Mouse (Mus musculus): ENCODE data around the gene Camk2b. TPM values are rescaled to one million over a fixed set of nuclear protein-coding genes. Genes with fewer than 3 reads are reported as not detected.
A peak's percentile ranks its signal among the peaks of the same experiment; 100 is the strongest.

Camk2b gene
- polyA plus RNA-seq, 1 experiment from 2014 or later = 2.5 TPM

- Histone ChIP-seq H3K9ac (ENCODE audit: low read length) (no peak overlapping the region), H3K4me1 (ENCODE audit: control insufficient read depth, insufficient read depth, low read length) (no peaks in the 10 kb centered on the region), H3K4me2 (no peak overlapping the region), H3K27ac (ENCODE audit: low read depth, low read length) (no peak overlapping the region), H3K27me3 (ENCODE audit: control insufficient read depth, insufficient read depth, low read length) (no peaks in the 10 kb centered on the region), H3K4me3 (ENCODE audit: low read depth, low read length) (no peak overlapping the region), H3K9me3 (ENCODE audit: control insufficient read depth, low read length) (no peaks in the 10 kb centered on the region), H3K36me3 (ENCODE audit: control insufficient read depth, insufficient read depth, low read length) (no peaks in the 10 kb centered on the region)
- DNase-seq (ENCODE audit: low spot score, missing footprints) (no peak), ATAC-seq (ENCODE audit: low FRiP score) (no peak)
- WGBS = 81% methylated on average over 17 of the region's 17 CpGs
These were observed 45.0 kb downstream of the Camk2b start for GRCm38 (mm10) chr11:6020897-6021839.

DNA sequence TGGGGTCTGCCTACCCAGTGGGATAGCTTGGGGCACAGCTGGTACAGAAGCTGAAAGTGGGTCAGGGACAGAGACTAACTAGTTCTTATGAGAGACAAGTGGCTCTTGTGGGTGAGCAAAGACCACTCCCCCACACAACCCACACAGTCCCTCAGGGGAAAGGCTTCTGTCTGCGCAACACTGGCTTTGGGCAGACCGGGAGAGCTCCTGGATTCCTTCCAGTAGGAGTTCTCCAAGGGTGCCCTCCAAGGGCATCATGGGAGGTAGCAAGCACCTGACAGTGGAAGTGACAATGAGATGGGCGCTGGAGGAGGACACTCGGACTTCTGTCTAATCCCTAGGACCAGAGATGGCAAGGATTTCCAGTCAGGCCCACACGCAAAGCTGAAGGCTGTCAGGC lies 45.8 kb downstream of the Camk2b start:
- Histone ChIP-seq H3K9ac (ENCODE audit: low read length) (no peak overlapping the region), H3K4me3 (ENCODE audit: low read depth, low read length) (no peak overlapping the region), H3K9me3 (ENCODE audit: control insufficient read depth, low read length) (no peaks in the 10 kb centered on the region), H3K4me1 (ENCODE audit: control insufficient read depth, insufficient read depth, low read length) (no peaks in the 10 kb centered on the region), H3K4me2 (no peak overlapping the region), H3K27me3 (ENCODE audit: control insufficient read depth, insufficient read depth, low read length) (no peaks in the 10 kb centered on the region), H3K36me3 (ENCODE audit: control insufficient read depth, insufficient read depth, low read length) (no peaks in the 10 kb centered on the region), H3K27ac (ENCODE audit: low read depth, low read length) (no peak overlapping the region)
- no peak for DNase-seq (ENCODE audit: low spot score, missing footprints)
- no peak for ATAC-seq (ENCODE audit: low FRiP score)
- 89% methylated on average over 5 of the region's 5 CpGs for WGBS

DNA sequence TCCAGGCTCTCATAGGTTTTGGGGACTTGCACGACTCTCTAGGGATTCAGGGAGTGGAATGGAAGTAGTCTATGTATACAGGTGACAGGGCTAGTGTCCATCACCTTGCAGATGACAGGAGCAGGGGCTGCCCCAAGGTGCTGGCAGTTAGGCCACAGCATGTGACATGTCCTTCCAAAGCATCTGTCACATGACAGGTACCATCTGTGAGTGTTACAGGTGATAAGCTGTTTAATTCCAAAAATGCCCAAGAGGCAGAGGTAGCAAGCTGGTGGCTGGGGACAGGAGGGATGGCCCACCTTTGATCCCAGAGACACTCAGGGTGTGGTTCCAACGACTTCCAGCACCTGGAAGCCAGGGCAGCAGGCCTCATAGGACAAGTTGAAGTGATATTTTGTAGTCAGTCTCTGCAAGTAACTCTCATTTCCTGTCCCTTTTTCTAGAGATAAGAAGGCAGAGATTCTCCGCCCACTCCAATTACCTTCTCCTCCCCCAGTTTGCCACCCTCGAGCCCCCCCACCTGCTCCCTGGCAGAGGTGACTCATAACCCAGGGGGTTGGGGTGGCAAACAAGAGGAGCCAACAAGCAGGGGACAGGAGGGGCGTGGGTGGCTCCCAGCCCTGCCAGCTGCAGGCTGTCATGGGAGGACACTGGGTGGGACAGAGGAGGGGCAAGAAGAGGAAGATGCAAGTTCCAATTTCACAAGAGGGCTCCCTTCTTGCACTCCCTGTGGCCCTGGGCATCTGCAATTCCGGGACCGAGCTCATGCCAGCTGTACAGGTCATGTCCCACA lies 47.7 kb downstream of the Camk2b start:
- no peak overlapping the region for H3K9ac ChIP-seq (ENCODE audit: low read length)
- DNase-seq (ENCODE audit: low spot score, missing footprints) (no peak), ATAC-seq (ENCODE audit: low FRiP score) (no peak)
- WGBS = 71% methylated on average over 7 of the region's 7 CpGs
- H3K27me3 ChIP-seq (ENCODE audit: control insufficient read depth, insufficient read depth, low read length) = no peaks in the 10 kb centered on the region
- no peak overlapping the region for H3K4me3 ChIP-seq (ENCODE audit: low read depth, low read length)
- no peaks in the 10 kb centered on the region for H3K4me1 ChIP-seq (ENCODE audit: control insufficient read depth, insufficient read depth, low read length)
- no peaks in the 10 kb centered on the region for H3K9me3 ChIP-seq (ENCODE audit: control insufficient read depth, low read length)
- no peak overlapping the region for H3K27ac ChIP-seq (ENCODE audit: low read depth, low read length)
- no peaks in the 10 kb centered on the region for H3K36me3 ChIP-seq (ENCODE audit: control insufficient read depth, insufficient read depth, low read length)
- H3K4me2 ChIP-seq = no peak overlapping the region

- DNase-seq (ENCODE audit: low spot score, missing footprints) (no peak), ATAC-seq (ENCODE audit: low FRiP score) (no peak)
- no peaks in the 10 kb centered on the region for H3K36me3 ChIP-seq (ENCODE audit: control insufficient read depth, insufficient read depth, low read length)
- no peak overlapping the region for H3K27ac ChIP-seq (ENCODE audit: low read depth, low read length)
- 69% methylated on average over 10 of the region's 11 CpGs for whole genome bisulfite sequencing
- H3K9ac ChIP-seq (ENCODE audit: low read length) = no peak overlapping the region
- no peaks in the 10 kb centered on the region for H3K27me3 ChIP-seq (ENCODE audit: control insufficient read depth, insufficient read depth, low read length)
- no peaks in the 10 kb centered on the region for H3K9me3 ChIP-seq (ENCODE audit: control insufficient read depth, low read length)
- no peak overlapping the region for H3K4me2 ChIP-seq
- H3K4me3 ChIP-seq (ENCODE audit: low read depth, low read length) = no peak overlapping the region
- no peaks in the 10 kb centered on the region for H3K4me1 ChIP-seq (ENCODE audit: control insufficient read depth, insufficient read depth, low read length)
These were observed 48.5 kb downstream of the Camk2b start for GRCm38 (mm10) chr11:6017484-6018140.

GRCm38 (mm10) chr11:6016797-6017395 lies 49.3 kb downstream of the Camk2b start:
- no peak for DNase-seq (ENCODE audit: low spot score, missing footprints)
- Histone ChIP-seq H3K27ac (ENCODE audit: low read depth, low read length) (no peak overlapping the region), H3K9me3 (ENCODE audit: control insufficient read depth, low read length) (no peaks in the 10 kb centered on the region), H3K9ac (ENCODE audit: low read length) (no peak overlapping the region), H3K4me2 (no peak overlapping the region), H3K27me3 (ENCODE audit: control insufficient read depth, insufficient read depth, low read length) (no peaks in the 10 kb centered on the region), H3K36me3 (ENCODE audit: control insufficient read depth, insufficient read depth, low read length) (no peaks in the 10 kb centered on the region), H3K4me3 (ENCODE audit: low read depth, low read length) (no peak overlapping the region), H3K4me1 (ENCODE audit: control insufficient read depth, insufficient read depth, low read length) (no peaks in the 10 kb centered on the region)
- WGBS = 70% methylated on average over 9 of the region's 9 CpGs
- no peak for ATAC-seq (ENCODE audit: low FRiP score)

DNA sequence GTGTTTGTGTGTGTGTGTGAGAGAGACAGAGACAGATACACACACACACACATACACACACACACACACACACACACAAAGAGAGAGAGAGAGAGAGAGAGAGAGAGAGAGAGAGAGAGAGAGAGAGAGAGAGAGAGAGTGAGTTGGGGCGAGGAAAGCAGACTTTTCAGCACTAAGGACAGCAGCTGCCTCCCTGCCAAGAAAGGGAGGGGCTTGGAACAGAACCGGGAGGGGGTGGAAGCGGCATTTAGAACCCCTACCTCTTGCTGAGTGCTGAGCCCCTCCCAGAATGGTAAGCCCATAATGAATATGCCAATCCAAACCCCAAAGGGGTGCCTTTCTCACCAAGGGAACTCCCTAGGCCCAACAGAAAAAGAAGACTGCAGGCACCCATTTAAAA lies 49.8 kb downstream of the Camk2b start:
- Histone ChIP-seq H3K27me3 (ENCODE audit: control insufficient read depth, insufficient read depth, low read length) (no peaks in the 10 kb centered on the region), H3K4me3 (ENCODE audit: low read depth, low read length) (no peak overlapping the region), H3K9ac (ENCODE audit: low read length) (no peak overlapping the region), H3K4me2 (no peak overlapping the region), H3K4me1 (ENCODE audit: control insufficient read depth, insufficient read depth, low read length) (no peaks in the 10 kb centered on the region), H3K9me3 (ENCODE audit: control insufficient read depth, low read length) (no peaks in the 10 kb centered on the region), H3K36me3 (ENCODE audit: control insufficient read depth, insufficient read depth, low read length) (no peaks in the 10 kb centered on the region), H3K27ac (ENCODE audit: low read depth, low read length) (no peak overlapping the region)
- DNase-seq (ENCODE audit: low spot score, missing footprints) (peak; percentile 69), ATAC-seq (ENCODE audit: low FRiP score) (no peak)
- WGBS = 5% methylated on average over 3 of the region's 3 CpGs

DNA sequence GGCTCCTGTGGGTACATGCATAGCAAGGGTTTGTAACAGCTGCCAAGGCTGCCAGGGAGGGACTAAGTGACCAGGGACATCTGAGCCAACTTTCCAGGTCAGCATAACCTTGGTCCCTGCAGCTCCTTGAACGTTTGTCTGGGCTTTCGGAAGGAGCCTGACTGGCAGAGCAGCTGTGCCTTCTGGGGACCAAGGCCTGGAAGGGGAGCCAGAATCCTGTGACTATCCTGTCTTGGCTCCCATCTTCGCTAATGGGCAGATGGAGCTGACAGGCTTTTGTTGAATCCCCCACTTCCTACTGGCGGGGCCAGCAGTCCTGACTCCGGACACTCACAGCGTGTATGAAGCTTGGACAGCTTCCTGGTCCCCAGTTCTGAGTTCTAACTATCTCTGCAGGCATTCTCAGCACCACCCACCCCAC lies 51.1 kb downstream of the Camk2b start:
- H3K36me3 ChIP-seq (ENCODE audit: control insufficient read depth, insufficient read depth, low read length) = no peaks in the 10 kb centered on the region
- H3K4me1 ChIP-seq (ENCODE audit: control insufficient read depth, insufficient read depth, low read length) = no peaks in the 10 kb centered on the region
- H3K9me3 ChIP-seq (ENCODE audit: control insufficient read depth, low read length) = no peaks in the 10 kb centered on the region
- DNase-seq (ENCODE audit: low spot score, missing footprints) (no peak), ATAC-seq (ENCODE audit: low FRiP score) (no peak)
- 80% methylated on average over 6 of the region's 6 CpGs for WGBS
- no peak overlapping the region for H3K4me3 ChIP-seq (ENCODE audit: low read depth, low read length)
- no peaks in the 10 kb centered on the region for H3K27me3 ChIP-seq (ENCODE audit: control insufficient read depth, insufficient read depth, low read length)
- no peak overlapping the region for H3K4me2 ChIP-seq
- no peak overlapping the region for H3K27ac ChIP-seq (ENCODE audit: low read depth, low read length)
- no peak overlapping the region for H3K9ac ChIP-seq (ENCODE audit: low read length)

DNA sequence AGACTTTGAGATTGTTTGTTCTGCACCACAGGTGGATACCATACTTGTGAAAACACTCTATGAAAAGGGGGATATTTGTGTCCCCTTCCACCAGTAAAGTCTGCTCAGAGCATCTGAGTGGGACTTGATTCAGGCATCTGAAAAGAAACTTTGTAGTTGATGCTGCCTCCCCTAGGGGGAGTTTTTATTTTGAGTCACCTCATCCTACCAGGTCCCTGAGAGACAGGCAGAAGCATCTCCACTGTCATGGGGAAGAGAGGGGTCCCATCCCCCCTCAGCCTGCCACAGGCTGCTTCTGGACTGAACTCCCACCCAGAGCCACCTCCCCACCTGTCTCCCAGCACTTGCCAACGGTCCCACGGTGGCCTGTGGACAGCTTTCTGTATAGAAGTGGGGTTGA lies 52.8 kb downstream of the Camk2b start:
- 66% methylated on average over 2 of the region's 2 CpGs for WGBS
- Histone ChIP-seq H3K9ac (ENCODE audit: low read length) (no peak overlapping the region), H3K4me2 (no peak overlapping the region), H3K27ac (ENCODE audit: low read depth, low read length) (no peak overlapping the region), H3K27me3 (ENCODE audit: control insufficient read depth, insufficient read depth, low read length) (no peaks in the 10 kb centered on the region), H3K4me3 (ENCODE audit: low read depth, low read length) (no peak overlapping the region), H3K4me1 (ENCODE audit: control insufficient read depth, insufficient read depth, low read length) (no peaks in the 10 kb centered on the region), H3K36me3 (ENCODE audit: control insufficient read depth, insufficient read depth, low read length) (no peaks in the 10 kb centered on the region), H3K9me3 (ENCODE audit: control insufficient read depth, low read length) (no peaks in the 10 kb centered on the region)
- ATAC-seq (ENCODE audit: low FRiP score) (no peak), DNase-seq (ENCODE audit: low spot score, missing footprints) (no peak)

All from midbrain, embryonic 11.5 days (tissue).